Mouse (Mus musculus) forebrain, embryonic 13.5 days (tissue): ENCODE data around the gene Arl10. TPM values are rescaled to one million over a fixed set of nuclear protein-coding genes. Genes with fewer than 3 reads are reported as not detected.

ENCODE experiments used
- ATAC-seq: fragments of 200-750 bp; cut with Nextera tagmentation; 2 replicates; pipeline ENCODE4 v1.8.0; 2017
- H3K27ac ChIP-seq: fragments of 300-500 bp; sonication (generic); 2 replicates; pipeline ENCODE4 v1.5.1; 2015; ENCODE audit warnings: inconsistent platforms, mild to moderate bottlenecking, moderate library complexity
- H3K27me3 ChIP-seq: fragments of 300-500 bp; sonication (generic); 2 replicates; pipeline ENCODE4 v1.6.1; 2015; ENCODE audit warnings: mild to moderate bottlenecking, inconsistent platforms
- H3K36me3 ChIP-seq: fragments of 300-500 bp; sonication (generic); 2 replicates; pipeline ENCODE4 v1.6.1; 2015; ENCODE audit warnings: mild to moderate bottlenecking, inconsistent platforms; ENCODE audit not compliant: poor library complexity, severe bottlenecking
- H3K4me1 ChIP-seq: fragments of 300-500 bp; sonication (generic); 2 replicates; pipeline ENCODE4 v1.6.1; 2015; ENCODE audit warnings: inconsistent platforms
- H3K4me2 ChIP-seq: fragments of 300-500 bp; sonication (generic); 2 replicates; pipeline ENCODE4 v1.6.1; 2015; ENCODE audit warnings: inconsistent platforms, mild to moderate bottlenecking, moderate library complexity
- H3K4me3 ChIP-seq: fragments of 300-500 bp; sonication (generic); 2 replicates; pipeline ENCODE4 v1.5.1; 2015; ENCODE audit warnings: mild to moderate bottlenecking, inconsistent platforms
- H3K9ac ChIP-seq: fragments of 300-500 bp; sonication (generic); 2 replicates; pipeline ENCODE4 v1.6.1; 2015; ENCODE audit warnings: mild to moderate bottlenecking, inconsistent platforms
- H3K9me3 ChIP-seq: fragments of 300-500 bp; sonication (generic); replicated peaks from 2 replicates; pipeline ENCODE4 v1.6.1; 2016; ENCODE audit warnings: inconsistent platforms
- WGBS: fragments of 180-500 bp; shearing (Covaris S2); methylation state at CpG from one replicate; pipeline ENCODE4 v1.1.7; 2015; 5-methylcytosine and 5-hydroxymethylcytosine counted together
- polyA plus RNA-seq: library from polyadenylated mRNA; unstranded; fragments of >200 nt; fragmentation: Nextera tagmentation; extraction: Ambion mirVana; gene quantifications from 2 replicates; pipeline ENCODE4 v1.2.1, GENCODE M21; 2015

The Arl10 gene
- polyA plus RNA-seq, 1 experiment from 2014 or later: 53.5 TPM

- H3K36me3 ChIP-seq: peaks cover 29% of the 10 kb centered on the region
- H3K4me2 ChIP-seq: peak overlapping the region; percentile 88
- H3K4me1 ChIP-seq: peaks cover 18% of the 10 kb centered on the region
- H3K9ac ChIP-seq: peak overlapping the region; percentile 99; the same call in 1 of the 2 replicates
- H3K9me3 ChIP-seq: no peaks in the 10 kb centered on the region
- H3K27ac ChIP-seq: peak overlapping the region; percentile 82; the same call in 1 of the 2 replicates
- peak; percentile 71 for ATAC-seq
- no peaks in the 10 kb centered on the region for H3K27me3 ChIP-seq
- peak overlapping the region; percentile 97 for H3K4me3 ChIP-seq
- WGBS: 36% methylated on average over 8 of the region's 8 CpGs
Measured at GRCm38 (mm10) chr13:54565594-54566345, 9.0 kb upstream of the Arl10 start.

GRCm38 (mm10) chr13:54568380-54568779, 6.4 kb upstream of the Arl10 start:
- WGBS: 48% methylated on average over 5 of the region's 5 CpGs
- no peak overlapping the region for H3K9ac ChIP-seq
- no peak for ATAC-seq

GRCm38 (mm10) chr13:54569282-54569681, 5.5 kb upstream of the Arl10 start:
- no peak overlapping the region for H3K27ac ChIP-seq
- no peaks in the 10 kb centered on the region for H3K9me3 ChIP-seq
- 50% methylated on average over 1 of the region's 1 CpGs for WGBS
- H3K9ac ChIP-seq: no peak overlapping the region
- no peak overlapping the region for H3K4me2 ChIP-seq
- peaks cover 14% of the 10 kb centered on the region for H3K4me1 ChIP-seq
- no peaks in the 10 kb centered on the region for H3K36me3 ChIP-seq
- H3K27me3 ChIP-seq: peaks cover 8% of the 10 kb centered on the region; the same call in 1 of the 2 replicates
- H3K4me3 ChIP-seq: no peak overlapping the region
- no peak for ATAC-seq

More at GRCm38 (mm10) chr13:54568380-54568779, 6.4 kb upstream of the Arl10 start:
- Histone ChIP-seq H3K9me3 (no peaks in the 10 kb centered on the region), H3K27me3 (peaks cover 2% of the 10 kb centered on the region; the same call in 1 of the 2 replicates), H3K27ac (no peak overlapping the region), H3K36me3 (peaks cover 5% of the 10 kb centered on the region; the same call in 1 of the 2 replicates), H3K4me3 (no peak overlapping the region), H3K4me2 (no peak overlapping the region), H3K4me1 (peaks cover 22% of the 10 kb centered on the region)

GRCm38 (mm10) chr13:54570736-54571135, 4.1 kb upstream of the Arl10 start:
- Histone ChIP-seq H3K9me3 (no peaks in the 10 kb centered on the region), H3K27ac (no peak overlapping the region), H3K9ac (no peak overlapping the region), H3K4me3 (no peak overlapping the region), H3K4me1 (peaks cover 12% of the 10 kb centered on the region), H3K27me3 (peaks cover 8% of the 10 kb centered on the region; the same call in 1 of the 2 replicates), H3K36me3 (no peaks in the 10 kb centered on the region), H3K4me2 (no peak overlapping the region)
- 74% methylated on average over 4 of the region's 4 CpGs for WGBS
- ATAC-seq: no peak

GRCm38 (mm10) chr13:54571637-54572036, 3.2 kb upstream of the Arl10 start:
- Histone ChIP-seq H3K27me3 (peaks cover 8% of the 10 kb centered on the region; the same call in 1 of the 2 replicates), H3K27ac (no peak overlapping the region), H3K9ac (no peak overlapping the region), H3K4me3 (no peak overlapping the region), H3K4me2 (no peak overlapping the region), H3K4me1 (peaks cover 20% of the 10 kb centered on the region), H3K36me3 (peaks cover 4% of the 10 kb centered on the region; the same call in 1 of the 2 replicates), H3K9me3 (no peaks in the 10 kb centered on the region)
- ATAC-seq: no peak
- WGBS: 6% methylated on average over 2 of the region's 2 CpGs

- Histone ChIP-seq H3K4me2 (no peak overlapping the region), H3K9me3 (no peaks in the 10 kb centered on the region), H3K27me3 (peaks cover 8% of the 10 kb centered on the region; the same call in 1 of the 2 replicates), H3K9ac (no peak overlapping the region), H3K4me3 (no peak overlapping the region), H3K4me1 (peaks cover 23% of the 10 kb centered on the region), H3K27ac (no peak overlapping the region), H3K36me3 (peaks cover 12% of the 10 kb centered on the region; the same call in 1 of the 2 replicates)
- WGBS: 81% methylated on average over 4 of the region's 4 CpGs
- ATAC-seq: no peak
Measured at GRCm38 (mm10) chr13:54572621-54573020, 2.2 kb upstream of the Arl10 start.

GRCm38 (mm10) chr13:54575489-54575888, 674 bp downstream of the Arl10 start:
- Histone ChIP-seq H3K27ac (no peak overlapping the region; the same call in 1 of the 2 replicates), H3K36me3 (peaks cover 38% of the 10 kb centered on the region), H3K4me2 (peak overlapping the region; percentile 76), H3K27me3 (peaks cover 8% of the 10 kb centered on the region; the same call in 1 of the 2 replicates), H3K4me3 (peak overlapping the region; percentile 99), H3K9me3 (no peaks in the 10 kb centered on the region), H3K4me1 (peaks cover 31% of the 10 kb centered on the region), H3K9ac (peak overlapping the region; percentile 94)
- 4% methylated on average over 19 of the region's 19 CpGs for WGBS
- ATAC-seq: peak; percentile 9; the same call in 1 of the 2 replicates

GRCm38 (mm10) chr13:54577652-54578507, 3.1 kb downstream of the Arl10 start:
- no peak overlapping the region for H3K9ac ChIP-seq
- peaks cover 61% of the 10 kb centered on the region for H3K36me3 ChIP-seq
- H3K4me1 ChIP-seq: peaks cover 29% of the 10 kb centered on the region
- no peak overlapping the region for H3K4me2 ChIP-seq
- H3K9me3 ChIP-seq: no peaks in the 10 kb centered on the region
- peaks cover 5% of the 10 kb centered on the region; the same call in 1 of the 2 replicates for H3K27me3 ChIP-seq
- no peak overlapping the region for H3K4me3 ChIP-seq
- no peak for ATAC-seq
- H3K27ac ChIP-seq: no peak overlapping the region
- WGBS: 83% methylated on average over 21 of the region's 21 CpGs

GRCm38 (mm10) chr13:54581385-54581784, 6.6 kb downstream of the Arl10 start:
- Histone ChIP-seq H3K27me3 (no peaks in the 10 kb centered on the region), H3K27ac (no peak overlapping the region), H3K9me3 (no peaks in the 10 kb centered on the region), H3K36me3 (peaks cover 94% of the 10 kb centered on the region), H3K4me1 (peaks cover 19% of the 10 kb centered on the region), H3K4me3 (no peak overlapping the region), H3K9ac (no peak overlapping the region), H3K4me2 (no peak overlapping the region)
- no peak for ATAC-seq
- 91% methylated on average over 2 of the region's 2 CpGs for WGBS

GRCm38 (mm10) chr13:54582126-54582525, 7.3 kb downstream of the Arl10 start:
- Histone ChIP-seq H3K4me3 (no peak overlapping the region), H3K9me3 (no peaks in the 10 kb centered on the region), H3K4me2 (no peak overlapping the region), H3K4me1 (peaks cover 14% of the 10 kb centered on the region), H3K27ac (peak overlapping the region; percentile 25; the same call in 1 of the 2 replicates), H3K27me3 (no peaks in the 10 kb centered on the region), H3K9ac (no peak overlapping the region), H3K36me3 (peaks cover 93% of the 10 kb centered on the region)
- WGBS: 49% methylated on average over 10 of the region's 10 CpGs
- no peak for ATAC-seq

GRCm38 (mm10) chr13:54582860-54583259, 8.0 kb downstream of the Arl10 start:
- Histone ChIP-seq H3K27me3 (no peaks in the 10 kb centered on the region), H3K27ac (no peak overlapping the region), H3K36me3 (peaks cover 96% of the 10 kb centered on the region), H3K4me2 (no peak overlapping the region), H3K4me3 (no peak overlapping the region), H3K4me1 (peaks cover 14% of the 10 kb centered on the region), H3K9me3 (no peaks in the 10 kb centered on the region), H3K9ac (no peak overlapping the region)
- no peak for ATAC-seq
- 92% methylated on average over 5 of the region's 5 CpGs for WGBS

- ATAC-seq: no peak
- no peaks in the 10 kb centered on the region for H3K9me3 ChIP-seq
- no peak overlapping the region for H3K27ac ChIP-seq
- H3K27me3 ChIP-seq: no peaks in the 10 kb centered on the region
- no peak overlapping the region for H3K4me3 ChIP-seq
- peaks cover 73% of the 10 kb centered on the region for H3K36me3 ChIP-seq
- H3K4me1 ChIP-seq: peaks cover 25% of the 10 kb centered on the region
- no peak overlapping the region for H3K9ac ChIP-seq
- H3K4me2 ChIP-seq: no peak overlapping the region
- WGBS: 94% methylated on average over 11 of the region's 11 CpGs
Measured at GRCm38 (mm10) chr13:54585831-54586230, 11.0 kb downstream of the Arl10 start.
